Mouse (Mus musculus) CH12F3 (cell line): ENCODE measurements around the gene Cacnb3.

Experiments
- in situ Hi-C: fragments of 300-500 bp; cut with MboI; formaldehyde crosslinking; loops from 2 replicates; pipeline ENCODE4 v1.14.3; 2020; ENCODE audit warnings: low sequenced_read_pairs

Cacnb3 gene

GRCm38 (mm10) chr15:98634541-98635081, 4.0 kb downstream of the Cacnb3 start:
- in situ Hi-C loops, result no loop called here

- in situ Hi-C loops, result no loop called here
Measured at GRCm38 (mm10) chr15:98635291-98635841, 4.7 kb downstream of the Cacnb3 start.

GRCm38 (mm10) chr15:98636517-98636916, 5.9 kb downstream of the Cacnb3 start:
- in situ Hi-C loops, result no loop called here

- in situ Hi-C loops, result no loop called here
Measured at GRCm38 (mm10) chr15:98637155-98637554, 6.5 kb downstream of the Cacnb3 start.

- in situ Hi-C loops, result no loop called here
Measured at GRCm38 (mm10) chr15:98640157-98640556, 9.5 kb downstream of the Cacnb3 start.

GRCm38 (mm10) chr15:98644406-98644805, 13.8 kb downstream of the Cacnb3 start:
- in situ Hi-C loops, result no loop called here

- in situ Hi-C loops, result no loop called here
Measured at GRCm38 (mm10) chr15:98645057-98646026, 14.7 kb downstream of the Cacnb3 start.

- in situ Hi-C loops, result no loop called here
Measured at GRCm38 (mm10) chr15:98646737-98647136, 16.1 kb downstream of the Cacnb3 start.

GRCm38 (mm10) chr15:98647308-98647707, 16.7 kb downstream of the Cacnb3 start:
- in situ Hi-C loops, result no loop called here

- in situ Hi-C loops, result no loop called here
Measured at GRCm38 (mm10) chr15:98648071-98648470, 17.4 kb downstream of the Cacnb3 start.

- in situ Hi-C loops, result no loop called here
Measured at GRCm38 (mm10) chr15:98651431-98651830, 20.8 kb downstream of the Cacnb3 start.

- in situ Hi-C loops, result no loop called here
Measured at GRCm38 (mm10) chr15:98652174-98652573, 21.5 kb downstream of the Cacnb3 start.

GRCm38 (mm10) chr15:98656982-98657751, 26.5 kb downstream of the Cacnb3 start:
- in situ Hi-C loops, result no loop called here

GRCm38 (mm10) chr15:98662198-98662566, 31.5 kb downstream of the Cacnb3 start:
- in situ Hi-C loops, result no loop called here

- in situ Hi-C loops, result no loop called here
Measured at GRCm38 (mm10) chr15:98662567-98663545, 32.2 kb downstream of the Cacnb3 start, which contains the start of gene Ddx23. Gene Ddx23 (minus strand): TSS chr15:98662894.

- in situ Hi-C loops, result no loop called here
Measured at GRCm38 (mm10) chr15:98664042-98664907, 33.6 kb downstream of the Cacnb3 start.

- in situ Hi-C loops, result no loop called here
Measured at GRCm38 (mm10) chr15:98672592-98672991, 42.0 kb downstream of the Cacnb3 start.

GRCm38 (mm10) chr15:98673732-98674131, 43.1 kb downstream of the Cacnb3 start:
- in situ Hi-C loops, result no loop called here
